ENCODE assay signal across 11 mouse cellular contexts in genomic region chr11:116285770-116286191, GRCm38 (mm10). TPM values are rescaled to one million over a fixed set of nuclear protein-coding genes. Genes with fewer than 3 reads are reported as not detected.
DNase-seq lines count a peak whose midpoint lies in the region; ATAC-seq and TF ChIP-seq lines count a peak whose summit lies in the region.
"Had no signal": no experiment of that assay in that cellular context is flagged by ENCODE, and none has a peak within 500 bp of the region (broad histone marks: within the 10 kb centered on the region; RNA-seq: fewer than 3 reads in every experiment).

No protein-coding gene starts in this region.

- H3K4me3 ChIP-seq in heart, postnatal 0 days (ENCODE audit: low read depth, low read length), result no peak overlapping the region

- no peak for TF ChIP-seq CTCF in heart, postnatal 0 days (IDR thresholded peaks at IDR 0.05; ENCODE audit: low read depth)

- no peaks in the 10 kb centered on the region for H3K4me1 ChIP-seq in heart, postnatal 0 days (ENCODE audit: control insufficient read depth, insufficient read depth)

- no peak overlapping the region for H3K4me2 ChIP-seq in heart, postnatal 0 days (ENCODE audit: low read depth, low read length)

- peaks cover 43% of the 10 kb centered on the region for H3K27me3 ChIP-seq in heart, postnatal 0 days (ENCODE audit: control insufficient read depth, insufficient read depth, low read length)

- intact Hi-C loops in left cerebral cortex, postnatal 4 days (cut with DNase I), result no loop called here

- H3K27ac ChIP-seq in heart, postnatal 0 days (ENCODE audit: low read depth), result no peak overlapping the region

- 0 out of 2 replicates have a peak, but pooled peaks have one; percentile 17 for ATAC-seq in heart, postnatal 0 days (ENCODE audit: insufficient read depth, low read depth)

- H3K36me3 ChIP-seq in heart, postnatal 0 days (replicated peaks; ENCODE audit: control insufficient read depth, insufficient read depth, low read length), result peaks cover 28% of the 10 kb centered on the region

- H3K9ac ChIP-seq in heart, postnatal 0 days (replicated peaks; ENCODE audit: low read depth, low read length), result no peak overlapping the region

- WGBS in heart, postnatal 0 days, result 60% methylated on average over 7 of the region's 7 CpGs

- no peaks in the 10 kb centered on the region; the same call in 1 of the 2 replicates for H3K9me3 ChIP-seq in heart, postnatal 0 days (replicated peaks; ENCODE audit: control insufficient read depth, low read length)

- TF ChIP-seq EP300 in heart, postnatal 0 days (IDR thresholded peaks at IDR 0.05; ENCODE audit: low read depth), result no peak

- DNase-seq in left cerebral cortex, postnatal 4 days, result peak; percentile 48
- DNase-seq in left cerebral cortex, adult 11 months (ENCODE audit: low spot score), result no peak
- DNase-seq in heart, postnatal 0 days (ENCODE audit: low spot score), result no peak
- peak; percentile 72 for DNase-seq in kidney, postnatal 14 days
- peak; percentile 49 for DNase-seq in retina, embryonic 14.5 days (ENCODE audit: low spot score)
- no peak for DNase-seq in embryo, embryonic 10.5 days (ENCODE audit: low spot score)
- no peak for DNase-seq in right cerebral cortex, postnatal 14 days
- DNase-seq: adrenal gland, postnatal 25 days; cerebellum, adult 9-11 months had no signal

RNA-seq across cellular contexts. Expression of gene Galr2, which starts 5.0 kb away (rescaled TPM):
- total RNA-seq in left cerebral cortex, postnatal 4 days (2021), result under 1 TPM; 0.18 to 0.20 TPM
- total RNA-seq in heart, postnatal 0 days (2014; rRNA removed; ENCODE audit: low replicate concordance), result not detected in 2 replicates
- 0.05 TPM in 2 replicates for polyA plus RNA-seq in heart, postnatal 0 days (2015; fragmentation: Nextera tagmentation; extraction: Ambion mirVana)
- total RNA-seq: adrenal gland, postnatal 25 days; hematopoietic stem cell, adult 5-6 weeks had no signal
- polyA plus RNA-seq: forebrain, embryonic 11.5 days had no signal

RNA-seq across cellular contexts. Expression of gene Srp68, which starts 11.8 kb away (rescaled TPM):
- total RNA-seq in left cerebral cortex, postnatal 4 days (2021), result 10 to 100 TPM; 53.2 to 57.1 TPM
- 28.1 and 33.6 TPM in 2 replicates for total RNA-seq in heart, postnatal 0 days (2014; rRNA removed; ENCODE audit: low replicate concordance)
- 47.8 and 48.2 TPM in 2 replicates for polyA plus RNA-seq in heart, postnatal 0 days (2015; fragmentation: Nextera tagmentation; extraction: Ambion mirVana)

RNA-seq across cellular contexts. Expression of gene Exoc7, which starts 21.3 kb away (rescaled TPM):
- 100 to 1,000 TPM; 112 to 117 TPM for total RNA-seq in left cerebral cortex, postnatal 4 days (2021)
- total RNA-seq in heart, postnatal 0 days (2014; rRNA removed; ENCODE audit: low replicate concordance), result 37.6 and 94.7 TPM in 2 replicates
- polyA plus RNA-seq in heart, postnatal 0 days (2015; fragmentation: Nextera tagmentation; extraction: Ambion mirVana), result 43.9 and 48.7 TPM in 2 replicates

RNA-seq across cellular contexts. Expression of gene Evpl, which starts 47.9 kb away (rescaled TPM):
- under 1 TPM; 0.66 to 0.85 TPM for total RNA-seq in left cerebral cortex, postnatal 4 days (2021)
- 2.1 and 3.4 TPM in 2 replicates for total RNA-seq in heart, postnatal 0 days (2014; rRNA removed; ENCODE audit: low replicate concordance)
- polyA plus RNA-seq in heart, postnatal 0 days (2015; fragmentation: Nextera tagmentation; extraction: Ambion mirVana), result 0.45 TPM in 2 replicates

RNA-seq across cellular contexts. Expression of gene Foxj1, which starts 49.4 kb away (rescaled TPM):
- 1 to 10 TPM; 6.6 to 9.3 TPM for total RNA-seq in left cerebral cortex, postnatal 4 days (2021)
- 2.7 TPM in 1 of 2 replicates, not detected in the other for total RNA-seq in heart, postnatal 0 days (2014; rRNA removed; ENCODE audit: low replicate concordance)
- polyA plus RNA-seq in heart, postnatal 0 days (2015; fragmentation: Nextera tagmentation; extraction: Ambion mirVana), result 0.04 and 1.0 TPM in 2 replicates
- total RNA-seq: hematopoietic stem cell, adult 5-6 weeks had no signal

Comparison
In these comparisons a context has a peak if more than half of its experiments do, and no peak if none do; other contexts are left out.
1. DNase-seq: peak in left cerebral cortex, postnatal 4 days (single experiment), kidney, postnatal 14 days (single experiment) and retina, embryonic 14.5 days (single experiment); none in left cerebral cortex, adult 11 months (single experiment), heart, postnatal 0 days (single experiment), embryo, embryonic 10.5 days (single experiment) and right cerebral cortex, postnatal 14 days (single experiment).